Mouse (Mus musculus): ENCODE data around the gene Clec4e. TPM values are rescaled to one million over a fixed set of nuclear protein-coding genes. Genes with fewer than 3 reads are reported as not detected.

Clec4e gene
- under 1 TPM in 1 of 2 experiments, not detected in 1; 0.72 TPM for polyA plus RNA-seq (2017; shearing (Covaris generic))

DNA sequence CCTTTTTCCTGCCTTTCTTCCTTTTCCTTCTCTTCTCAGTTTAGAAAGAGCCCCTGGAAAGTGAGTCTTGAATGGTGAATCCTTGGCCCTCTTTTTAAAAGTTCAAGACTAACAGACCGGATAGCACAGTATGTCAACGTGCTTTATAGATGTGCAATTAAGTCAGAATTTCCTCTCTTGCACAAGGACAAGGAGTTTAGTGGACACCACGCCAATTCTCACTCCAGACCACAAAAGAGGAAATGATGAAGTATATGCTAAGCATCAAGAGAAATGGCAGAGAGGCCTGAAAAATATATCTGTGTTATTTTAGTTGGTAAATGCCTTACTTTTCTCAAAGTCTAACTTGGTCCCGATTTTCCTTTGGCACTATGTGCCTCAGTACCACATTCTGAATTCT lies at the start of gene Clec4e:
Gene Clec4e (minus strand): TSS at position 118 of the 400 bp plus-strand sequence.

DNA sequence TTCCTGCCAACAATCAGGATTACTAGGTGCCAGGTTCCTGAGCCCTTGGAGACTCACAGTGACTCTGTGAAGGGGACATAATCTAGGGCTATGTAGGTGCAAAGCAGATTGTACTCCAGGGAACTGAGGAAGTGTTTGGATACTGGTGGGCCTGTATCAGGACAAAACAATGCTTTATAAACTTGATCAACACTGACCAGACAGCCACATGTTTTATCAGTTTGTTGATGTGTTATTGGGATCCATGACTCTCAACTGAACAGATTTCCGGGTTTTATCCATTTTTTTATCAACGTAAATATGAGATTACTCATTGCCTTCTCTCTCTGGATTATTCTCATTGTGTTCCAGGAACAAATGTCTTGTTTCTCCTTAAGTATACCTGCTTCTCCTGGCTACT lies 18.4 kb upstream of the Clec4e start, which contains the start of gene Vmn2r19:
Gene Vmn2r19 (plus strand): TSS at position 301 of the 400 bp plus-strand sequence.

DNA sequence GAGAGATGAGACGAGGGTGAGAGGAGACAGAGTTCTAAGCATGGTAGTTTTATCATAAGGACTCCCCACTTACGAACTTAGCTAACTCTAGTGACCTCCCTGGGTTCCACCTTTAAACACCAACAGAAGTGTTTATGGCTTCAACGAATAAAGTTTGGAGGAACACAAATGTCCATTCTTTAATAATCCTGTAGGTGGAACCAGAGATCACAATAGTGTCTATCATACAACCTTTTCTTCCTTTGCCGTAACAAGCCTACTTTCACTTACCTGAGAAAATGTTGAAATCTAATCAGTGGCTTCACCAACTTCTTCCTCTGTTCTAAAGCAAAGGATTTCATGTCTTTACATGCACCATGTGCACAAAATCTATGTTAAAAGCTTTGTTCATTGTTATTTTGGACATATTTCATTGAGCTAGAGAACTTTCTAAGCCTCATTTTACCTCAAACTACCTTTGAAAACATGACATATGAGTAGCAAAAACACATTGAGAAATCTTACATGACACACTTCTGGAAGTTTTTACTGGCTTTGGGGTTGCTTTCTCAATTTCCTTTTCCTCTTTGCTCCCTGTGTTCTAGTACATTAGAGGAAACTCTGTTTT lies 28.0 kb downstream of the Clec4e start, which contains the start of gene Clec4d:
Gene Clec4d (plus strand): TSS at position 557 of the 607 bp plus-strand sequence.

Other genes with a start within 250 kb of the Clec4e start
- gene Clec4b1, start 239.9 kb downstream of the Clec4e start, polyA plus RNA-seq (2017; shearing (Covaris generic)) = under 1 TPM in 1 of 2 experiments, not detected in 1; 0.66 TPM
- 1 to 10 TPM in 1 of 2 experiments, under 1 TPM in 1; 0.57 to 1.8 TPM for gene Clec4a2, start 183.4 kb downstream of the Clec4e start, polyA plus RNA-seq (2017; shearing (Covaris generic))
- gene Clec4b2, start 117.0 kb downstream of the Clec4e start, polyA plus RNA-seq (2017; shearing (Covaris generic)) = not detected
- 10 to 100 TPM in 1 of 2 experiments, 1 to 10 TPM in 1; 1.3 to 14.6 TPM for gene Clec4n, start 60.0 kb downstream of the Clec4e start, polyA plus RNA-seq (2017; shearing (Covaris generic))
- gene Clec4d, start 27.8 kb downstream of the Clec4e start, polyA plus RNA-seq (2017; shearing (Covaris generic)) = not detected
- gene Vmn2r19, start 18.5 kb upstream of the Clec4e start, polyA plus RNA-seq (2017; shearing (Covaris generic)) = under 1 TPM in 1 of 2 experiments, not detected in 1; 0.12 TPM
- gene Vmn2r20, start 128.2 kb upstream of the Clec4e start, polyA plus RNA-seq (2017; shearing (Covaris generic)) = under 1 TPM; 0.01 to 0.16 TPM
- not detected for gene Vmn2r21, start 243.5 kb upstream of the Clec4e start, polyA plus RNA-seq (2017; shearing (Covaris generic))

Measured in activated CD4-positive, CD25-positive, alpha-beta regulatory T cell (primary cell).